Comparison of ENCODE assay signal across 7 mouse cellular contexts in genomic region chr10:67098408-67099050, GRCm38 (mm10). TPM values are rescaled to one million over a fixed set of nuclear protein-coding genes. Genes with fewer than 3 reads are reported as not detected.
DNase-seq lines count a peak whose midpoint lies in the region; ATAC-seq lines count a peak whose summit lies in the region.

No protein-coding gene starts in this region.

- no peak overlapping the region for H3K9ac ChIP-seq in intestine, embryonic 15.5 days

- peak; percentile 28 for DNase-seq in thymus, postnatal 0 days (ENCODE audit: low spot score)
- no peak for DNase-seq in thymus, adult 18-20 months
- peak; percentile 63 for DNase-seq in embryo, embryonic 10.5 days (ENCODE audit: low spot score)
- no peak for DNase-seq in thymus, postnatal 10 days (ENCODE audit: low spot score in 2 of 2)
- DNase-seq in gastrocnemius, postnatal 25 days, result no peak

- no peak for ATAC-seq in intestine, embryonic 15.5 days

- H3K4me2 ChIP-seq in intestine, embryonic 15.5 days (replicated peaks), result peak overlapping the region; percentile 64

- WGBS in intestine, embryonic 15.5 days, result 23% methylated on average over 7 of the region's 7 CpGs

- H3K36me3 ChIP-seq in intestine, embryonic 15.5 days, result no peaks in the 10 kb centered on the region
- H3K36me3 ChIP-seq in megakaryocyte, embryonic 14.5 days (replicated peaks; ENCODE audit: low read length), result peaks cover 23% of the 10 kb centered on the region

- no peaks in the 10 kb centered on the region for H3K9me3 ChIP-seq in intestine, embryonic 15.5 days
- peaks cover 3% of the 10 kb centered on the region; the same call in 1 of the 2 replicates for H3K9me3 ChIP-seq in megakaryocyte, embryonic 14.5 days

- H3K27me3 ChIP-seq in intestine, embryonic 15.5 days (replicated peaks), result no peaks in the 10 kb centered on the region
- H3K27me3 ChIP-seq in megakaryocyte, embryonic 14.5 days (replicated peaks), result no peaks in the 10 kb centered on the region

- H3K27ac ChIP-seq in intestine, embryonic 15.5 days, result no peak overlapping the region

- peak overlapping the region; percentile 96; the same call in 1 of the 2 replicates for H3K4me3 ChIP-seq in intestine, embryonic 15.5 days (replicated peaks)
- H3K4me3 ChIP-seq in megakaryocyte, embryonic 14.5 days (replicated peaks), result peak overlapping the region; percentile 75

- H3K4me1 ChIP-seq in intestine, embryonic 15.5 days (replicated peaks), result peaks cover 36% of the 10 kb centered on the region
- peaks cover 54% of the 10 kb centered on the region for H3K4me1 ChIP-seq in megakaryocyte, embryonic 14.5 days

RNA-seq across cellular contexts. Expression of gene Reep3, which starts 1.8 kb away (rescaled TPM):
- polyA plus RNA-seq in thymus, postnatal 0 days (2015; fragmentation: Nextera tagmentation; extraction: Ambion mirVana), result 18.1 and 18.2 TPM in 2 replicates
- polyA plus RNA-seq in intestine, embryonic 15.5 days (2015; fragmentation: Nextera tagmentation; extraction: Ambion mirVana), result 38.6 and 41.5 TPM in 2 replicates
- polyA plus RNA-seq in megakaryocyte, embryonic 14.5 days (2012; ENCODE audit: insufficient read depth, low replicate concordance), result 0.62 and 0.97 TPM in 2 replicates
- total RNA-seq in gastrocnemius, postnatal 25 days (2021), result 10 to 100 TPM; 10.3 to 12.6 TPM

RNA-seq across cellular contexts. Expression of gene Jmjd1c, which starts 2.6 kb away (rescaled TPM):
- polyA plus RNA-seq in thymus, postnatal 0 days (2015; fragmentation: Nextera tagmentation; extraction: Ambion mirVana), result 53.5 and 61.4 TPM in 2 replicates
- 33.5 and 36.2 TPM in 2 replicates for polyA plus RNA-seq in intestine, embryonic 15.5 days (2015; fragmentation: Nextera tagmentation; extraction: Ambion mirVana)
- polyA plus RNA-seq in megakaryocyte, embryonic 14.5 days (2012; ENCODE audit: insufficient read depth, low replicate concordance), result 0.47 and 4.9 TPM in 2 replicates
- 10 to 100 TPM; 18.1 to 23.6 TPM for total RNA-seq in gastrocnemius, postnatal 25 days (2021)

Comparison
In these comparisons a context has a peak if more than half of its experiments do, and no peak if none do; other contexts are left out.
1. DNase-seq: peak in thymus, postnatal 0 days (single experiment) and embryo, embryonic 10.5 days (single experiment); none in thymus, adult 18-20 months (0 of 2), thymus, postnatal 10 days (0 of 2) and gastrocnemius, postnatal 25 days (single experiment).